Mouse (Mus musculus) cerebellum, adult 9-10 months (tissue): ENCODE data around the gene Bet1l.

Source experiments
- DNase-seq: peaks from one replicate; pipeline ENCODE4 v3.0.0; 2022

The Bet1l gene

DNA sequence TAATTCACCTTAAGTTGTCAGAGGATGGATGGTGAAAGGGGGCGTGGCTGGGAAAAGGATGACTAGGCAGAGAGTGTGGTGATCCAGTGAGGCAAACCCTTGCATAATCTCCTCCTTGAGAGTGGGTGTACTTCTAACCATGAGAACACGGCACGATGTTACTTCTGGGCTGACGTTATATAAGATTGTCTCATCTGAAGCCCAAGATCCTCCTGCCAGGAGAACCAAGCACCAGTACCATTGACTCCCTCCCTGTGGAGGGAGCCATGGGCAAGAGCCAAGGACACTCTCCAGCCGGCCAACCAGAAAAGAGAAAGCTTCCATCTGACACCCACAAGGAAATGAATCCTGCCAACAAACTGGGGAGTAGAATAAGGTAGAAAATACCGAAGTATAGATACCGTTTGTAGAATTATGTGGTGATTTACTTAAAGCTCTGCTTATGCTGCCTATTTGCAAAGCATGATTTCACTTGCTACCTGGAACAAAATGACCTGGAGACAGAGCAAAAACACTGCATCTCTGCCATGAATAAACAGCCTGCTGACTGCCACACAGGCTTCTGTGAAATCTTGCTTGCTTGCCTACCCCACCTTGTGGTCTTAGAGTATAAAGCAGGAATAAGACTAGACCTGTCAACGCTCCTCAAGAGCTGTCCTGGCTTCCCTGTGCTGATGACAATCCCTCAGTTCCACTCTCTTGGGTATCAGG is 29.1 kb downstream of the Bet1l start:
- DNase-seq = peak; percentile 89

DNA sequence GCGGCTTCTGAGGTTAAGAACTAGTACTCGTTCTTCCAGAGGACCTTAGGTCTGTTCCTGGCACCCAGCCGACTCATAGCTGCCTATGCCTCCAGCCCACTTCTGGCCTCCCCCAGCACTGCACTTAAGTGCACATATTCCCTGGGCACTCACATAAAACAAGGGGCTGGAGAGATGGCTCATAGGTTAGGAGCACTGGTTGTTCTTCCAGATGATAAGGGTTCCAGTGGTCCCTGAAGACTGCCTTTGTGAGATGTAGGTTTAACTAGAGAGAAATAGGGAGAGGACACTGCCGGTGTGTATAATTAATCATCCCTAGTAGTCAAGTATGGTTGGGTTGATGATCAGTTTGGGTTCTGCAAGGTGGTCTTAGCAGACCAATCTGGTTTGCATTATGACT is 34.6 kb downstream of the Bet1l start:
- DNase-seq = no peak

DNA sequence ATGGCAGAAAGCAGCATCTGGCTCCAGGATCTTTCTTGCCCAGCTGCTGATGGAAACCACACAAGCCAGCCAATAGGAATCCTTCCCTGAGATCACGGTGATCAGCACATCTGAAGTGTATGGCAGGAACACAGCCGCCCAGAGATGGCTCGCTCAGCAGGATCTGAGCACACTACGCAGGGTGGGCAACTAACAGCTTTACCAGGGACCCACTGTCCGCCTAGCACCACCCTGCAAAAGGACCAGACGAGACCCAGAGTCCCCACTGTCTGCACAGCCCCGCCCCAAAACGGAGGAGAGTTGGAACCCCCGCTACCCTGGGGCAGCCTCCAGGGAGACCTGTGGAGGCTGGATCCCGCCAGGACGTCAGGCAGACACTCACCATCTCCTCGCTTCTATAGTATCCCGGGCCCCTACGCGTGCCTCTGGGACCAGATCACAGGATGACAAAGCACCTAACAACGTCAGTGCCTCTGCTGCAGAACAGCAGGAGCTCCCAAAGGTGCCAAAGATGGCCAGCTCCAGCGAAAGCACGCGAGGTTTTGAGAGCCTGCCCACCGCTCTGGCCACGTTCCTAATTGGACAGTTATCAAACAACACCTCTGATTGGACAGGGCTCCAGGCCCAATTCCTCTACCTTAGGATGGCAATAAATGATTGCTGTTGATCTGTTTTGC is 35.6 kb downstream of the Bet1l start, which contains the start of gene Zfp941:
Zfp941 (minus strand) TSS at position 526 of the 677 bp plus-strand sequence.
- peak; percentile 90 for DNase-seq

DNA sequence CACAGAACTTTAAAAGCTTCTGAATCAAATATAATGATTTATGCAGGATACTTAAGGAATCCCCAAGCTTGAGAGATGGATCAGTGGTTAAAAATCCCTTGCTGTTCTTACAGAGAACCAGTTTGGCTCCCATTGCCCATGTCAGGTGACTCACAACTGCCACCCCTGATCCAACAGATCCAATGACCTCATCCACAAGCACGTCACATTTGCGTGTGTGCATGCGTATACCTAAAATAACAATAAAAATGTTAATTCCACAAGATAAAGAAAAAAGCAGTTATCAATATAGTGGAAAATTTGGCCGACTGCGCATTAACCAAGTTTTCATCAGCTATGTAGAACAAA is 36.1 kb downstream of the Bet1l start:
- peak; percentile 65 for DNase-seq

DNA sequence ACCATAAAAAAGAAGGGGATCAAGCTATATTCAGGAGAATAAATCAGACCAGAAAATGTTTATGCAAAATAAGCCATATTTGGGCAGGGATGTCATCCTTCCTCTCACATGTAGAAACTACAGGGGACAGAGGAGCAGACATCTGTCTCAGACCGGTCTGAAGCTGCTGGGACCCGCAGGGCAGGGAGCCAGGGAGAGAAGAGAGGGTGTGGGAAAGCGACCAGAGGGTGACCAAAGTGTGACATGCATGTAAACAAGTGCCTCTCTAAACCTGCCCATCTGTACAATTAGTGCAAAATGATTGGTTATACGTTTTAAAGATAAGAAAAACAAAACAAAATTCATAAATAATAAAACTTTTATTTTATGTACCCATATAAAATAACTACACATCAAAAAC is 37.2 kb downstream of the Bet1l start:
- DNase-seq = no peak

DNA sequence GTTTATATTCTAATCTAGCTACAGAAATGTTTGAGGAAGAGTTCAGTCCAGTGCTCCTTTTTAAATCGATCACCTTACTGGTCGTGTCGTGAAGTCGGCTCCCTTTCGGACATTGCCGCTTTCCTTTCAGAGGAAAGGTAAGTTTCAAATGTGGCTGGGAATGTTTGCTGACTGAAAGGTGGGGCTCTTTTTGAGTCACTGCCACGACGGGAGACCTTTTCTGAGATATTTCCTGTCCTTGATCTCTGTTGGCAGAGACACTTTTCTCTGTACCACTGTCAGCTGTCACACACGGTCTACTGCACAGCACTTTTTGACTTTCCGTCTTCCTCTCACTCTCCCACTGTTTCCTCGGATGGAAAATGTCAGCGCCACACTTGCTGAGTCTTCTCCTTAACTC is 44.5 kb downstream of the Bet1l start:
- no peak for DNase-seq

DNA sequence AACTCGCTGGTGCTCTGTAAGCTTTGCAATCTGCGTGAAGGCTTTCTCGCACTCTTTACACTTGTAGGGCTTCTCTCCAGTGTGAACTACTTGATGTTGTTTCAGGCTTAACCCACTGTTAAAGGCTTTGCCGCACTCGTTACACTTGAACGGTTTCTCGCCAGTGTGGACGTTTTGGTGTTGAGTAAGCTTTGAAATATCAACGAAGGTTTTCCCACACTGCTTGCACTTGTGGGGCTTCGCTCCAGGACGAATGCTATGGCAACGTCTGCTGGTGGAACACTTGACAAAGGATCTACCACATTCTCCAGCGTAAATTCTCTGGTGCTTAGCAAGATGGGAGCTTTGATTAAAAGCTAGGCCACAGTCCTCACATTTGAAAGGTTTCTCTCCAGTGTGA is 45.7 kb downstream of the Bet1l start:
- DNase-seq = no peak

DNA sequence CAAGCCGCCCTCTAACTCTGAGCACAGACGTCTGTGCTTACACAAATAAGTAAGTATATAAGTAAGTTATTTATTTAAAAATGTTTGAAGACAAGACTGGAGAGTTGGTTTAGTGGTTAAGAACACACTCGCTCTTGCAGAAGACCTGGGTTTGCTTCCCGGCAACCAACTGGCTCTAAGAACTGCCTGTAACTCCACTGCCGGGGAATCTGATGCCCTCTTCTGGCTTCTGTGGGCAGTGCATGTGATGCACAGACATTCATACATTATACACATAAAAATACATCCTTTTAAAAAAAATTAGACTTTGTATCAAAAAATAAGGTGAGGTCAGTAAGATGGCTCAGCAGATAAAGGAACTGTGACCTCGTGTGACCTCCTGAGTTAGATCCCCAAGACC is 46.9 kb downstream of the Bet1l start:
- no peak for DNase-seq

DNA sequence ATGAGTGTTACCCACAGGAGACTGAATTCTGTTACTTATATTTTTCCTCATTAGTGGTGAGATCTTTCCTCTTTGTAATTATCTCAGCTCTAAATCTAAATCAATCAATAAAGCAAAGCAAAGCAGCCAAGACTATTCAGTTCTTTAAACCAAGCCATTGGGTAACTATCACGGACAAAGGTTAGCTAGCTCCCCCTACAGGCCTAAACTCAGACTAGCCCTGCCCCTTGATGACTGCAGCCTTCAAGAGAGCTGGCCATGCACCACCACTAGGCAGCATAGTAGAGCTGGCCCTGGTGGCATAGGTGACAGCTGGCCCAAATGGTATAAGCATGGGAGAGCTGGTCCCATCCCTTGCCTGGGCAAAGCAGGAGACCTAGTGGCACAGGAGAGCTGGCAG is 51.7 kb downstream of the Bet1l start:
- no peak for DNase-seq
